10 mouse cellular contexts compared by ENCODE assay signal in the genomic region with DNA sequence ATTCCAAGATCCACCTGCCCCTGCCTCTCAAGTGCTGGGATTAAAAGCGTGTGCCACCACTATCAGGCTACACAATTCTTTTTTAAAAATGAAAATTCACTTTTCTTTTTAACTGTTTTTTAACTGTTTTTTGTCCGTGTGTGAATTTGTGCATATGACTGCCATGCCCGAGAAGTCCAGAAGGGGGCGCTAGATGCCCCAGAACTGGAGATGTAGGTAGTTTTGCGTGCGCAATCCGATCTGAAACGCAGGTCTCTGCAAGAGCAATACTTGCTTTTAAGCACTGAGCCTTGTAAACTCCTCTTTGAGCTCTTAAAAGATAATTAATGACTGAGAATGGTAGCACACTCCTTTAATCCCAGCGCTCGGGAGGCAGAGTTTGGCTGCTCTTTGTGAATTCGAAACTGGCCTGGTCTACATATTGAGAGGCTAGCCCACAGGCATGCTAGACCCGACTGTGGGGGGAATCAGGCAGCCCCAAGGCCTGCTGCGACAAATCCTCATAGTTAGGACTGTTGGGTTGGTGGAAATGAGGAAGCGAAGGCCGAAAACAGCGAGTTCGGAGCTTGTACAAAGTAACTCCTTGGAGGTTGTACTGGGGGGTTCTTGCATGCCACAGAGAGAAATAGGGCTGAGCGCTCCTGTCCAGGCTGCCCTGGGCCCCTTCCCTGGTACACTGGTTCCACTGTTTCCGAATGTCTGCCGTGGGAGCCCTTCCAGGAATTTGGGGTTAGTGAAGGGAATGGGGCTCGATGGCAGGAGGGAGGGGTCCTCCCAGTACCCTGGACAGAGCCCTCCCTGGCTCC. TPM values are rescaled to one million over a fixed set of nuclear protein-coding genes. Genes with fewer than 3 reads are reported as not detected.
A peak's percentile ranks its signal among the peaks of the same experiment; 100 is the strongest.
DNase-seq lines count a peak whose midpoint lies in the region; ATAC-seq lines count a peak whose summit lies in the region.
"Had no signal": no experiment of that assay in that cellular context is flagged by ENCODE, and none has a peak within 500 bp of the region (broad histone marks: within the 10 kb centered on the region; RNA-seq: fewer than 3 reads in every experiment).

No protein-coding gene starts in this region.

- peak overlapping the region in 1 of 2 experiments; percentile 34; a peak in 2 of 4 replicates for H3K4me3 ChIP-seq in heart, embryonic 14.5 days (ENCODE audit: control insufficient read depth in 1 of 2, insufficient read depth in 1 of 2, low read depth in 1 of 2, low read length in 2 of 2)
- H3K4me3 ChIP-seq in midbrain, embryonic 11.5 days (ENCODE audit: low read depth, low read length): no peak overlapping the region

- peak; percentile 48 to 68 for DNase-seq in cerebellum, adult 18-20 months
- no peak for DNase-seq in cerebellum, adult 11-12 months
- DNase-seq in urinary bladder, postnatal 14 days (ENCODE audit: low spot score): peak; percentile 51
- no peak for DNase-seq in urinary bladder, adult 2 months (ENCODE audit: low spot score)
- peak; percentile 49 for DNase-seq in left cerebral cortex, postnatal 4 days
- peak; percentile 96 for DNase-seq in midbrain, embryonic 11.5 days (ENCODE audit: low spot score, missing footprints)
- peak; percentile 61 for DNase-seq in thymus, postnatal 25 days

- intact Hi-C loops in left cerebral cortex, postnatal 4 days (cut with DNase I): no loop called here

- H3K4me1 ChIP-seq in heart, embryonic 14.5 days (ENCODE audit: control insufficient read depth in 2 of 2, insufficient read depth in 2 of 2, low read length in 2 of 2): peaks cover 2 to 18% of the 10 kb centered on the region in 2 experiments; a peak in 3 of 4 replicates
- peaks cover 11% of the 10 kb centered on the region for H3K4me1 ChIP-seq in midbrain, embryonic 11.5 days (ENCODE audit: control insufficient read depth, insufficient read depth, low read length)

- no peaks in the 10 kb centered on the region for H3K9me3 ChIP-seq in heart, embryonic 14.5 days (ENCODE audit: control insufficient read depth, low read length)
- H3K9me3 ChIP-seq in midbrain, embryonic 11.5 days (ENCODE audit: control insufficient read depth, low read length): no peaks in the 10 kb centered on the region

- no peak for ATAC-seq in heart, embryonic 14.5 days (ENCODE audit: insufficient number of reproducible peaks, insufficient read depth, low FRiP score, low read depth)
- no peak for ATAC-seq in midbrain, embryonic 11.5 days (ENCODE audit: low FRiP score)
- ATAC-seq: Patski had no signal

- H3K9ac ChIP-seq in heart, embryonic 14.5 days (ENCODE audit: low read length): no peak overlapping the region
- no peak overlapping the region for H3K9ac ChIP-seq in midbrain, embryonic 11.5 days (ENCODE audit: low read length)

- peaks cover 84% of the 10 kb centered on the region for H3K27me3 ChIP-seq in heart, embryonic 14.5 days (ENCODE audit: control insufficient read depth, insufficient read depth, low read length)
- peaks cover 59% of the 10 kb centered on the region for H3K27me3 ChIP-seq in midbrain, embryonic 11.5 days (ENCODE audit: control insufficient read depth, insufficient read depth, low read length)

- H3K36me3 ChIP-seq in heart, embryonic 14.5 days (ENCODE audit: control insufficient read depth, insufficient read depth, low read length): no peaks in the 10 kb centered on the region
- no peaks in the 10 kb centered on the region for H3K36me3 ChIP-seq in midbrain, embryonic 11.5 days (ENCODE audit: control insufficient read depth, insufficient read depth, low read length)

- H3K27ac ChIP-seq in heart, embryonic 14.5 days (replicated peaks in 1 of 2; ENCODE audit: control insufficient read depth in 1 of 2, insufficient read depth in 1 of 2, low read depth in 2 of 2, low read length in 2 of 2): no peak overlapping the region
- no peak overlapping the region for H3K27ac ChIP-seq in midbrain, embryonic 11.5 days (ENCODE audit: low read depth, low read length)

- 16% methylated on average over 21 of the region's 21 CpGs for WGBS in heart, embryonic 14.5 days
- WGBS in midbrain, embryonic 11.5 days: 16% methylated on average over 21 of the region's 21 CpGs

- H3K4me2 ChIP-seq in heart, embryonic 14.5 days (ENCODE audit: low read length): peak overlapping the region; percentile 63
- H3K4me2 ChIP-seq in midbrain, embryonic 11.5 days: no peak overlapping the region

RNA-seq across cellular contexts. Expression of a gene that starts 0.7 kb away (rescaled TPM):
- 0.23 and 0.46 TPM in 2 replicates for polyA plus RNA-seq in urinary bladder, adult 2 months (2012; rRNA removed)
- not detected in 2 replicates for polyA plus RNA-seq in heart, embryonic 14.5 days (2014; fragmentation: Nextera tagmentation; extraction: Ambion mirVana)
- not detected for total RNA-seq in left cerebral cortex, postnatal 4 days (2021)
- polyA plus RNA-seq in midbrain, embryonic 11.5 days (2014; fragmentation: Nextera tagmentation; extraction: Ambion mirVana): 1.0 and 1.4 TPM in 2 replicates
- total RNA-seq: layer of hippocampus, adult 8-10 months had no signal
- polyA plus RNA-seq: Patski had no signal

RNA-seq across cellular contexts. Expression of a gene that starts 5.8 kb away (rescaled TPM):
- polyA plus RNA-seq in urinary bladder, adult 2 months (2012; rRNA removed): 6.0 and 7.8 TPM in 2 replicates
- 0.63 and 0.76 TPM in 2 replicates for polyA plus RNA-seq in heart, embryonic 14.5 days (2014; fragmentation: Nextera tagmentation; extraction: Ambion mirVana)
- under 1 TPM in 1 of 2 experiments, not detected in 1; 0.46 TPM for total RNA-seq in left cerebral cortex, postnatal 4 days (2021)
- polyA plus RNA-seq in midbrain, embryonic 11.5 days (2014; fragmentation: Nextera tagmentation; extraction: Ambion mirVana): 0.33 and 0.61 TPM in 2 replicates

RNA-seq across cellular contexts. Expression of a gene that starts 20.0 kb away (rescaled TPM):
- 44.9 and 48.1 TPM in 2 replicates for polyA plus RNA-seq in urinary bladder, adult 2 months (2012; rRNA removed)
- polyA plus RNA-seq in heart, embryonic 14.5 days (2014; fragmentation: Nextera tagmentation; extraction: Ambion mirVana): 62.8 and 72.9 TPM in 2 replicates
- 100 to 1,000 TPM; 349 to 380 TPM for total RNA-seq in left cerebral cortex, postnatal 4 days (2021)
- polyA plus RNA-seq in midbrain, embryonic 11.5 days (2014; fragmentation: Nextera tagmentation; extraction: Ambion mirVana): 92.5 and 93.5 TPM in 2 replicates

RNA-seq across cellular contexts. Expression of a gene that starts 42.2 kb away (rescaled TPM):
- 3.7 TPM in 2 replicates for polyA plus RNA-seq in urinary bladder, adult 2 months (2012; rRNA removed)
- 0.34 and 0.43 TPM in 2 replicates for polyA plus RNA-seq in heart, embryonic 14.5 days (2014; fragmentation: Nextera tagmentation; extraction: Ambion mirVana)
- total RNA-seq in left cerebral cortex, postnatal 4 days (2021): 1 to 10 TPM; 2.3 to 2.6 TPM
- 0.28 and 0.31 TPM in 2 replicates for polyA plus RNA-seq in midbrain, embryonic 11.5 days (2014; fragmentation: Nextera tagmentation; extraction: Ambion mirVana)

Comparison
In these comparisons a context has a peak if more than half of its experiments do, and no peak if none do; other contexts are left out.
1. DNase-seq: peak in cerebellum, adult 18-20 months (2 of 2), urinary bladder, postnatal 14 days (single experiment), left cerebral cortex, postnatal 4 days (single experiment), midbrain, embryonic 11.5 days (single experiment) and thymus, postnatal 25 days (single experiment); none in cerebellum, adult 11-12 months (single experiment) and urinary bladder, adult 2 months (single experiment).